Mouse (Mus musculus) forebrain, embryonic 16.5 days (tissue): ENCODE results near the gene Col11a2. TPM values are rescaled to one million over a fixed set of nuclear protein-coding genes. Genes with fewer than 3 reads are reported as not detected.
A peak's percentile ranks its signal among the peaks of the same experiment; 100 is the strongest.
"Not testable (repeated sequence)": the region's sequence is repeated elsewhere in the genome, so short reads cannot be mapped to it uniquely, and the experiment has no call there.

Experiments used
- ATAC-seq: fragments of 200-750 bp; cut with Nextera tagmentation; 2 replicates; pipeline ENCODE4 v1.8.0; 2017; ENCODE audit warnings: mild to moderate bottlenecking, moderate library complexity
- H3K27ac ChIP-seq: fragments of 300-500 bp; sonication (generic); 2 replicates; pipeline ENCODE4 v1.5.1; 2014; ENCODE audit warnings: low read length, control low read depth
- H3K27me3 ChIP-seq: fragments of 300-500 bp; sonication (generic); replicated peaks from 2 replicates; pipeline ENCODE4 v1.6.1; 2014; ENCODE audit warnings: low read length; ENCODE audit not compliant: control insufficient read depth, insufficient read depth
- H3K36me3 ChIP-seq: fragments of 300-500 bp; sonication (generic); 2 replicates; pipeline ENCODE4 v1.6.1; 2014; ENCODE audit not compliant: control insufficient read depth, insufficient read depth
- H3K4me1 ChIP-seq: fragments of 300-500 bp; sonication (generic); replicated peaks from 2 replicates; pipeline ENCODE4 v1.6.1; 2014; ENCODE audit warnings: low read length; ENCODE audit not compliant: control insufficient read depth, insufficient read depth
- H3K4me2 ChIP-seq: fragments of 300-500 bp; sonication (generic); 2 replicates; pipeline ENCODE4 v1.6.1; 2014; ENCODE audit warnings: mild to moderate bottlenecking, low read length, control low read depth
- H3K4me3 ChIP-seq: fragments of 300-500 bp; sonication (generic); replicated peaks from 2 replicates; pipeline ENCODE4 v1.5.1; 2014; ENCODE audit warnings: mild to moderate bottlenecking, low read length, control low read depth
- H3K9ac ChIP-seq: fragments of 300-500 bp; sonication (generic); replicated peaks from 2 replicates; pipeline ENCODE4 v1.6.1; 2014; ENCODE audit warnings: low read depth, low read length, control low read depth
- H3K9me3 ChIP-seq: fragments of 300-500 bp; sonication (generic); 2 replicates; pipeline ENCODE4 v1.6.1; 2016; ENCODE audit warnings: low read length; ENCODE audit not compliant: control insufficient read depth
- WGBS: fragments of 180-500 bp; shearing (Covaris S2); extraction: QIAGEN DNeasy Blood & Tissue Kit; methylation state at CpG from one replicate; pipeline ENCODE4 v1.1.7; 2014; 5-methylcytosine and 5-hydroxymethylcytosine counted together
- polyA plus RNA-seq: library from polyadenylated mRNA; unstranded; fragments of >200 nt; fragmentation: Nextera tagmentation; extraction: Ambion mirVana; gene quantifications from 2 replicates; pipeline ENCODE4 v1.2.1, GENCODE M21; 2015

The Col11a2 gene
- polyA plus RNA-seq, 1 experiment from 2014 or later = 2.3 TPM

GRCm38 (mm10) chr17:34000796-34001195 is 38.4 kb upstream of the Col11a2 start:
- H3K9ac ChIP-seq, ATAC-seq, H3K4me2 ChIP-seq, H3K4me1 ChIP-seq, H3K36me3 ChIP-seq, H3K27me3 ChIP-seq, H3K4me3 ChIP-seq, H3K27ac ChIP-seq, H3K9me3 ChIP-seq: not testable (repeated sequence)
- WGBS = 59% methylated on average over 2 of the region's 2 CpGs

- 3% methylated on average over 5 of the region's 5 CpGs for WGBS
- Histone ChIP-seq H3K9me3 (no peaks in the 10 kb centered on the region), H3K4me1 (peaks cover 10% of the 10 kb centered on the region), H3K36me3 (no peaks in the 10 kb centered on the region), H3K4me3 (no peak overlapping the region), H3K4me2 (no peak overlapping the region), H3K9ac (no peak overlapping the region), H3K27ac (no peak overlapping the region), H3K27me3 (0 out of 2 replicates have a peak, but pooled peaks cover 4% of the 10 kb centered on the region)
- ATAC-seq = no peak
Measured at GRCm38 (mm10) chr17:34003426-34003825, 35.8 kb upstream of the Col11a2 start.

GRCm38 (mm10) chr17:34006570-34006969 is 32.7 kb upstream of the Col11a2 start:
- Histone ChIP-seq H3K9ac (no peak overlapping the region), H3K4me3 (no peak overlapping the region), H3K4me2 (no peak overlapping the region), H3K36me3 (no peaks in the 10 kb centered on the region), H3K27me3 (no peaks in the 10 kb centered on the region), H3K4me1 (no peaks in the 10 kb centered on the region), H3K9me3 (no peaks in the 10 kb centered on the region), H3K27ac (no peak overlapping the region)
- 68% methylated on average over 2 of the region's 2 CpGs for WGBS
- no peak for ATAC-seq

GRCm38 (mm10) chr17:34010156-34010555 is 29.1 kb upstream of the Col11a2 start:
- no peaks in the 10 kb centered on the region for H3K4me1 ChIP-seq
- H3K9me3 ChIP-seq = no peaks in the 10 kb centered on the region
- no peaks in the 10 kb centered on the region for H3K36me3 ChIP-seq
- WGBS = 86% methylated on average over 5 of the region's 5 CpGs
- H3K27me3 ChIP-seq = no peaks in the 10 kb centered on the region
- H3K27ac ChIP-seq = no peak overlapping the region
- no peak overlapping the region for H3K4me2 ChIP-seq
- ATAC-seq = no peak
- no peak overlapping the region for H3K4me3 ChIP-seq
- H3K9ac ChIP-seq = no peak overlapping the region

GRCm38 (mm10) chr17:34013436-34013835 is 25.8 kb upstream of the Col11a2 start:
- WGBS = 94% methylated on average over 8 of the region's 8 CpGs
- no peak overlapping the region for H3K4me3 ChIP-seq
- H3K27ac ChIP-seq = no peak overlapping the region
- no peaks in the 10 kb centered on the region for H3K9me3 ChIP-seq
- no peak overlapping the region for H3K9ac ChIP-seq
- H3K4me1 ChIP-seq = no peaks in the 10 kb centered on the region
- no peak overlapping the region for H3K4me2 ChIP-seq
- no peaks in the 10 kb centered on the region for H3K27me3 ChIP-seq
- ATAC-seq = no peak
- H3K36me3 ChIP-seq = no peaks in the 10 kb centered on the region

GRCm38 (mm10) chr17:34021539-34022413 is 17.5 kb upstream of the Col11a2 start:
- no peak for ATAC-seq
- WGBS = 97% methylated on average over 23 of the region's 23 CpGs

GRCm38 (mm10) chr17:34022414-34022783 is 16.8 kb upstream of the Col11a2 start:
- Histone ChIP-seq H3K9ac (no peak overlapping the region), H3K27ac (no peak overlapping the region)

More at GRCm38 (mm10) chr17:34021539-34022413, 17.5 kb upstream of the Col11a2 start:
- Histone ChIP-seq H3K9ac (no peak overlapping the region), H3K27ac (no peak overlapping the region), H3K27me3 (no peaks in the 10 kb centered on the region), H3K36me3 (peaks cover 2% of the 10 kb centered on the region), H3K4me1 (peaks cover 26% of the 10 kb centered on the region), H3K9me3 (no peaks in the 10 kb centered on the region), H3K4me2 (no peak overlapping the region), H3K4me3 (no peak overlapping the region)

GRCm38 (mm10) chr17:34022987-34023386 is 16.2 kb upstream of the Col11a2 start:
- Histone ChIP-seq H3K4me2 (no peak overlapping the region), H3K36me3 (peaks cover 2% of the 10 kb centered on the region), H3K27me3 (no peaks in the 10 kb centered on the region), H3K4me1 (peaks cover 35% of the 10 kb centered on the region), H3K4me3 (no peak overlapping the region), H3K27ac (no peak overlapping the region), H3K9me3 (no peaks in the 10 kb centered on the region), H3K9ac (no peak overlapping the region)
- ATAC-seq = no peak
- WGBS = 97% methylated on average over 20 of the region's 20 CpGs

More at GRCm38 (mm10) chr17:34022414-34022783, 16.8 kb upstream of the Col11a2 start:
- Histone ChIP-seq H3K27me3 (no peaks in the 10 kb centered on the region), H3K4me1 (peaks cover 33% of the 10 kb centered on the region), H3K4me3 (no peak overlapping the region), H3K9me3 (no peaks in the 10 kb centered on the region), H3K4me2 (no peak overlapping the region), H3K36me3 (peaks cover 2% of the 10 kb centered on the region)
- no peak for ATAC-seq
- 96% methylated on average over 12 of the region's 14 CpGs for WGBS

- no peak for ATAC-seq
- no peaks in the 10 kb centered on the region for H3K27me3 ChIP-seq
- peak overlapping the region; percentile 97 for H3K27ac ChIP-seq
- 63% methylated on average over 9 of the region's 9 CpGs for WGBS
- H3K4me1 ChIP-seq = peaks cover 42% of the 10 kb centered on the region
- H3K4me3 ChIP-seq = peak overlapping the region; percentile 69
- peak overlapping the region; percentile 79 for H3K9ac ChIP-seq
- H3K4me2 ChIP-seq = peak overlapping the region; percentile 87
- no peaks in the 10 kb centered on the region for H3K9me3 ChIP-seq
- peaks cover 2% of the 10 kb centered on the region for H3K36me3 ChIP-seq
Measured at GRCm38 (mm10) chr17:34023678-34024077, 15.6 kb upstream of the Col11a2 start.
